Mouse (Mus musculus) skeletal muscle tissue, adult 2 months (tissue): ENCODE results near the gene Cldn24.

ENCODE experiments used
- DNase-seq: peaks from one replicate; pipeline ENCODE4 v3.0.0-alpha.2; 2012; ENCODE audit warnings: low read depth, low spot score

Gene Cldn24

GRCm38 (mm10) chr8:47826911-47827310 lies 5.0 kb downstream of the Cldn24 start:
- no peak for DNase-seq

DNA sequence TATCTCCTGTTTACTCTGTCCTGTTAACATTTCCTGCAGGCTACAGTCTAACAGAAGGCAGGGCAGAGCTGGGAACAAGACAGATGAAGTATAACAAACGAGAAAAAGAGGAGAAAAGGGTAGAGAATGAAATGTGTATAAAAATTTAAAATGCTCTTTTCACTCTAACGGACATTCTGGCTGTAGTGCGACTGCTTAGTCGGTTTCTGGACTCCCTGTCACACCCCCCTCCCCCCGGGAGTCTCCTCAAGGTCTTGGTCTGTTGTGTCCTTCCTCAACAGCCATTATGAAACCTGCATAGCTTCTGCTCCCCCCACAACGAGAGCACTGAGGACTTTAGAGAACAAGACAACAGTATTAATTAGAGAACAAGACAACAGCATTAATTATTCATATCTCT lies 10.7 kb downstream of the Cldn24 start:
- no peak for DNase-seq

DNA sequence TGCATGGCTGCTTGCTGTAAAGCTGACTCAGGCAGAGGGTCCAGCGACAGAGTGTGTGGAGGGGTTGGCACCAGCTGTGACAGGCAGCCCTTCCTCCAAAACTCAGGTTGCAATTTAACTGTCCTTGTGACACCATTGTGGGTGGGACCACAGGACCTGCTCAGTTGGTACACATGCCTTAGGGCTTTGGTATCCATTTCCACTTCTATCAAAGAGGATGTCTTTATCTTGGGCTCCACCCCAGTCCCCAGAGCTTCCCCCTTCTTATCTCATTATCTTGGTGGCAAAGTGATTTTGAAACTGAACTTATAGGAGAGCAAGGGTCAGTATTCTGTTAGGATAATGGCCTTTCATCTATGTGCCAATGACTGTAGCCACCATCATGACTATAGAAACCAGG lies 12.0 kb downstream of the Cldn24 start:
- no peak for DNase-seq

DNA sequence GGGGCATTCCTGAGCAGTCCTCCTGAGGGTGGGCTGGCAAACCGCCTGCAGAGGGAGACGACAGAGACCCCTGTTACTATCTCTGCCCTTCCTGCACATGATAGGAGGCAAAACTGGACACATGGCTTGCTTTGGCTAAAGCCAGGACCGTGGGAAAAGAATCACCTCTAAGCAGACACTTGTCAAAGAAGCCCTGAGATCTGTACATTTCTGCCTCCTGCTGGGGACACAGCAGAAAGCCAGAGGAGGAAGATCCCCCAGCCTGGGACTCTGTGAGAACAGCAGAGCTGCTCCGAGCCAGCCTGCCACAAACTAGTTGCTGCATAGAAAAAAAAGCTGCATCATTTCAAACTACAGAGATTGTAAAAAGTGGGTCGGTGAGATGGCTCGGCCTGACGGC lies 21.1 kb downstream of the Cldn24 start:
- no peak for DNase-seq

GRCm38 (mm10) chr8:47843651-47844050 lies 21.7 kb downstream of the Cldn24 start:
- no peak for DNase-seq

DNA sequence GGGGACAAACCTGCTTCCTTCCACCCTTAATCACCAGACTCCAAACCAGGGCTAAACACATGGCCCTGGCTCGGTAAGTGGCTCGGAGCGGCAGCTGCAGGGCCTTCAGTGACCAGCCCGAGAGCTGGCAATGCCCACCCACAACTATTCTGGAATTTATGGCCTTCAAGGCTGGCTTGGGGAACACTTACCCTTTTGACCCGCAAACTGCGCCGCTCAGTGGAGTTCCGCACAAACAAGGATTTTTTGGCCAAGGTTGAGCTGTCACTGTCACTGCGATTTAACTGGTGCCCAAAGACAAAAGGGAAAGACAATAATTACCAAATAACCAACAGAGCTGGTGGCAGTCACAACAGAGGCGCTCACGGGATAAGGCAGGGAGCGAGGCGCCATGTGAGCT lies 24.0 kb downstream of the Cldn24 start:
- no peak for DNase-seq

- DNase-seq: no peak
Measured at GRCm38 (mm10) chr8:47847161-47847560, 25.2 kb downstream of the Cldn24 start.

GRCm38 (mm10) chr8:47847931-47848330 lies 26.0 kb downstream of the Cldn24 start:
- no peak for DNase-seq

GRCm38 (mm10) chr8:47849842-47850241 lies 27.9 kb downstream of the Cldn24 start:
- DNase-seq: no peak

- peak; percentile 56 for DNase-seq
Measured at GRCm38 (mm10) chr8:47851824-47852502, 30.0 kb downstream of the Cldn24 start.

- no peak for DNase-seq
Measured at GRCm38 (mm10) chr8:47852737-47853136, 30.8 kb downstream of the Cldn24 start.

GRCm38 (mm10) chr8:47853356-47853755 lies 31.4 kb downstream of the Cldn24 start:
- DNase-seq: no peak

DNA sequence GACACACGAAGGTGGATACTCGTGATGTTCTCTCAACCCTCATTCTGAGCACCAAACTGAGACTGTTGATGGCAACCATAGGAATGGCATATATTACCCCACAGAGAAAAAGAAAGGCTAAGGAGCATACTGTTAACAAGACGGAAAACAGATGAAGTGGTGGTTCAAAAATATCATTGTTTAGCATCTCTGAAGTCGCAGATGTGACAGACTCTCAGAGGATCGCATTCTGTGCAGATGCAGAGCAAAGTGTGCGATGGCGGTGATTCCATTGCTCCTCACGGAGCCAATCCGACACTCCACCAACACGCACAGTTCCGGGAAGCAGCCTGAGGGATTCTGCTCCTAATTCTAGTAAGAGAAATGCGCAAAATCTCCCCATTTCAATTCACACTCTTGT lies 37.3 kb downstream of the Cldn24 start:
- no peak for DNase-seq

- no peak for DNase-seq
Measured at GRCm38 (mm10) chr8:47866568-47866967, 44.6 kb downstream of the Cldn24 start.

DNA sequence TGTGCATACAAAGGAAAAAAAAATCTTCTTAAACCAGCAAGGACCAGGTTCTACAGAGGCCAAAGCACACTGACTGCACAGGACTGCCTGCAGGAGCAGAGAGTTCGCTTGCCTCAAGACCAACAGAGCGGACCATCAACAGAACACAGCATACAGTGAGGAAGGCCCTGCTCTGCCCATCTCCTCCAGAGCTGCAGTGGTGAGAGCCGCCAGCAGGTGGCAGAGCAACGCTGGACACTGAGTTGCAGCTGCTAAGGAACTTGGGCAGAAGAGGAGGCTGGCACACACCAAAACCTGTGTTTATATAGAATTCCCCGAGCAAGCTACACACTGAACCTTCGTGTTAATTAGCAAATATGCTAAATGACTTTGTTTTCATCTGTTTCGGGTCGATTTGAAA lies 45.1 kb downstream of the Cldn24 start:
- peak; percentile 38 for DNase-seq
